ENCODE assay signal across 24 mouse cellular contexts in the genomic region with DNA sequence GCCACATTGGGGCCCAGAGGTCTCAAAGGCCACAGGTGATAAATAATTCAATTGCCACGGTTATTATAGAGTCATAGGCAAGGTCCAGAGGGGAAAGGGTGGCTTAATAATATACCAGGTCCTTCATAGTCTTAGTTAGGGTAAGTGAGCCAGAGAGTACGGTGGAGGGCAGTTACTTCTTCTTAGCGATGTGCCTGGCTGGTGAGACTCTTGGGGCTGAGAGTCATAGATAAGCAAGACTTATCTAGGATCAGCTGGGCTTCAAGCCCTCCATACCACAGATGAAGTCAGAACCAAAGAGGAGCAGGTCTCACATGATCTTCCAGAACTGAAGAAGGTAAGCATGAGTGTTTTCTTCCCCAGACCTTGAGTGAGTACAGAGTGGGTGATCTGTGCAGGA. TPM values are rescaled to one million over a fixed set of nuclear protein-coding genes. Genes with fewer than 3 reads are reported as not detected.
"Had no signal": no experiment of that assay in that cellular context is flagged by ENCODE, and none has a peak within 500 bp of the region (broad histone marks: within the 10 kb centered on the region; RNA-seq: fewer than 3 reads in every experiment).

A gene (plus strand): TSS at position 83 of the 400 bp plus-strand sequence.

- H3K27ac ChIP-seq: liver, embryonic 15.5 days; macrophage; midbrain, embryonic 12.5 days; neural tube, embryonic 13.5 days; neural tube, embryonic 15.5 days had no signal

- H3K27me3 ChIP-seq: liver, embryonic 15.5 days; midbrain, embryonic 12.5 days; neural tube, embryonic 13.5 days; neural tube, embryonic 15.5 days had no signal

- H3K9me3 ChIP-seq: liver, embryonic 15.5 days; midbrain, embryonic 12.5 days; neural tube, embryonic 13.5 days; neural tube, embryonic 15.5 days had no signal

- H3K9ac ChIP-seq: liver, embryonic 15.5 days; liver, postnatal 0 days; lung, embryonic 14.5 days; midbrain, embryonic 12.5 days; neural tube, embryonic 13.5 days; neural tube, embryonic 15.5 days had no signal

- H3K4me3 ChIP-seq: liver, embryonic 15.5 days; midbrain, embryonic 12.5 days; myocyte; neural tube, embryonic 13.5 days; neural tube, embryonic 15.5 days had no signal

- DNase-seq: liver, postnatal 0 days; lung, embryonic 14.5 days; lung, postnatal 10 days; lung, postnatal 36 days; midbrain, embryonic 14.5 days; retina, postnatal 1 day; right cerebral cortex, adult 18-20 months; right cerebral cortex, postnatal 25 days; right cerebral cortex, postnatal 4 days; spleen, adult 18-20 months; thymus, adult 18-20 months; thymus, postnatal 14 days; thymus, postnatal 36 days had no signal

- H3K4me1 ChIP-seq: liver, embryonic 15.5 days had no signal

- H3K36me3 ChIP-seq: liver, embryonic 15.5 days; midbrain, embryonic 12.5 days; neural tube, embryonic 13.5 days; neural tube, embryonic 15.5 days had no signal

- ATAC-seq: liver, postnatal 0 days; midbrain, embryonic 16.5 days had no signal

- H3K4me2 ChIP-seq: liver, embryonic 15.5 days; lung, embryonic 14.5 days; midbrain, embryonic 12.5 days; neural tube, embryonic 13.5 days; neural tube, embryonic 15.5 days had no signal

RNA-seq across cellular contexts. Expression of the gene that starts here (rescaled TPM):
- total RNA-seq: megakaryocyte, adult 5-6 weeks had no signal
- polyA plus RNA-seq: liver, embryonic 15.5 days; lung, embryonic 14.5 days; macrophage; midbrain, embryonic 16.5 days; myocyte; neural tube, embryonic 13.5 days; neural tube, embryonic 15.5 days; stomach, embryonic 14.5 days; stomach, embryonic 16.5 days; thymus, postnatal 0 days had no signal
